Mouse (Mus musculus) myocyte (in vitro differentiated cells): ENCODE results near the gene Blvrb. TPM values are rescaled to one million over a fixed set of nuclear protein-coding genes. Genes with fewer than 3 reads are reported as not detected.

Source experiments
- H3K27me3 ChIP-seq: one replicate; pipeline ENCODE4 v1.6.1; 2011; ENCODE audit not compliant: control insufficient read depth, insufficient read depth, insufficient read length
- H3K36me3 ChIP-seq: one replicate; pipeline ENCODE4 v1.6.1; 2011; ENCODE audit not compliant: control insufficient read depth, insufficient read depth
- H3K4me2 ChIP-seq: one replicate; pipeline ENCODE4 v1.6.1; 2011; ENCODE audit warnings: low read depth, control low read depth
- H3K4me3 ChIP-seq: one replicate; pipeline ENCODE4 v1.5.1; 2011; ENCODE audit warnings: mild to moderate bottlenecking, control low read depth, moderate library complexity
- H3K79me2 ChIP-seq: one replicate; pipeline ENCODE4 v1.6.1; 2011; ENCODE audit not compliant: control insufficient read depth, insufficient read depth
- H3ac ChIP-seq: one replicate; pipeline ENCODE4 v1.6.1; 2011; ENCODE audit not compliant: control insufficient read depth, insufficient read length
- CEBPB ChIP-seq: IDR thresholded peaks from 2 replicates; pipeline ENCODE4 v1.6.1; 2011; ENCODE audit warnings: mild to moderate bottlenecking, moderate library complexity; ENCODE audit not compliant: poor library complexity, insufficient read depth, severe bottlenecking
- E2F4 ChIP-seq: IDR thresholded peaks from one replicate; pipeline ENCODE4 v1.6.1; 2011; ENCODE audit warnings: mild to moderate bottlenecking, control low read depth, moderate library complexity; ENCODE audit not compliant: insufficient read depth
- MAX ChIP-seq: IDR thresholded peaks from one replicate; pipeline ENCODE4 v1.6.1; 2011; ENCODE audit warnings: low read depth, mild to moderate bottlenecking, control low read depth
- MYOD1 ChIP-seq, 3 experiments: IDR thresholded peaks; one replicate each; pipeline ENCODE4 v1.6.1; 2011; ENCODE audit warnings: control low read depth in 2 of 3, low read depth in 2 of 3, mild to moderate bottlenecking in 2 of 3, moderate library complexity in 1 of 3; ENCODE audit not compliant: insufficient read length in 2 of 3, control insufficient read depth in 1 of 3
- MYOG ChIP-seq, 3 experiments: IDR thresholded peaks; one replicate each; pipeline ENCODE4 v1.6.1; 2011; ENCODE audit warnings: control low read depth in 2 of 3, low read depth in 2 of 3, mild to moderate bottlenecking in 2 of 3; ENCODE audit not compliant: insufficient read length in 2 of 3, control insufficient read depth in 1 of 3, insufficient read depth in 1 of 3
- POLR2A ChIP-seq: IDR thresholded peaks from one replicate; pipeline ENCODE4 v1.6.1; 2011; ENCODE audit warnings: low read depth, mild to moderate bottlenecking, control low read depth, moderate library complexity; ENCODE audit not compliant: insufficient read length
- POLR2AphosphoS2 ChIP-seq: IDR thresholded peaks from one replicate; pipeline ENCODE4 v1.6.1; 2011; ENCODE audit warnings: low read depth, control low read depth; ENCODE audit not compliant: insufficient read length
- REST ChIP-seq: IDR thresholded peaks from one replicate; pipeline ENCODE4 v1.6.1; 2011; ENCODE audit warnings: mild to moderate bottlenecking, control low read depth, moderate library complexity; ENCODE audit not compliant: insufficient read depth, insufficient read length
- SRF ChIP-seq: IDR thresholded peaks from one replicate; pipeline ENCODE4 v1.6.1; 2011; ENCODE audit warnings: low read depth; ENCODE audit not compliant: control insufficient read depth, insufficient read length
- TCF12 ChIP-seq: IDR thresholded peaks from one replicate; pipeline ENCODE4 v1.6.1; 2011; ENCODE audit warnings: mild to moderate bottlenecking, control low read depth; ENCODE audit not compliant: poor library complexity, insufficient read depth, severe bottlenecking
- TCF3 ChIP-seq: IDR thresholded peaks from one replicate; pipeline ENCODE4 v1.6.1; 2011; ENCODE audit warnings: low read depth, control low read depth; ENCODE audit not compliant: insufficient read length
- USF1 ChIP-seq: IDR thresholded peaks from one replicate; pipeline ENCODE4 v1.6.1; 2011; ENCODE audit warnings: low read depth, mild to moderate bottlenecking, control low read depth, moderate library complexity
- polyA plus RNA-seq: library from polyadenylated mRNA; unstranded; fragments of >200 nt; fragmentation: generic; extraction: Trizol; gene quantifications from one replicate; pipeline ENCODE4 v1.2.1, GENCODE M21; 2012; ENCODE audit warnings: missing spikeins

The Blvrb gene
- polyA plus RNA-seq, 1 experiment, result 58.4 TPM

- H3K4me3 ChIP-seq, result no peak overlapping the region
- H3K27me3 ChIP-seq, result peaks cover 8% of the 10 kb centered on the region
- TF ChIP-seq MYOD1 (IDR thresholded peaks at IDR 0.05; ENCODE audit: control insufficient read depth in 1 of 3, insufficient read length in 2 of 3, low read depth in 2 of 3), result no peak
- TF ChIP-seq SRF, result no peak
- TF ChIP-seq TCF12, result no peak
- TF ChIP-seq POLR2A, result no peak
- no peak for TF ChIP-seq USF1
- TF ChIP-seq TCF3, result no peak
- no peak for TF ChIP-seq MAX
- no peak for TF ChIP-seq MYOG (IDR thresholded peaks at IDR 0.05; ENCODE audit: control insufficient read depth in 1 of 3, insufficient read depth in 1 of 3, insufficient read length in 2 of 3, low read depth in 2 of 3)
- no peak for TF ChIP-seq E2F4
- H3K4me2 ChIP-seq, result no peak overlapping the region
- no peaks in the 10 kb centered on the region for H3K36me3 ChIP-seq
- no peak overlapping the region for H3ac ChIP-seq
- H3K79me2 ChIP-seq, result no peaks in the 10 kb centered on the region
Measured at GRCm38 (mm10) chr7:27423556-27424326, 24.0 kb upstream of the Blvrb start.

- H3K4me2 ChIP-seq, result no peak overlapping the region
- TF ChIP-seq MYOD1 (IDR thresholded peaks at IDR 0.05; ENCODE audit: control insufficient read depth in 1 of 3, insufficient read length in 2 of 3, low read depth in 2 of 3), result no peak
Measured at GRCm38 (mm10) chr7:27427387-27427786, 20.4 kb upstream of the Blvrb start.

GRCm38 (mm10) chr7:27428002-27428401 is 19.8 kb upstream of the Blvrb start:
- Histone ChIP-seq H3K27me3 (peaks cover 8% of the 10 kb centered on the region), H3K79me2 (no peaks in the 10 kb centered on the region), H3K36me3 (no peaks in the 10 kb centered on the region), H3ac (no peak overlapping the region), H3K4me2 (no peak overlapping the region), H3K4me3 (no peak overlapping the region)
- no peak for TF ChIP-seq TCF12
- TF ChIP-seq SRF, result no peak
- TF ChIP-seq E2F4, result no peak
- TF ChIP-seq MAX, result no peak
- no peak for TF ChIP-seq MYOG (IDR thresholded peaks at IDR 0.05; ENCODE audit: control insufficient read depth in 1 of 3, insufficient read depth in 1 of 3, insufficient read length in 2 of 3, low read depth in 2 of 3)
- TF ChIP-seq MYOD1 (IDR thresholded peaks at IDR 0.05; ENCODE audit: control insufficient read depth in 1 of 3, insufficient read length in 2 of 3, low read depth in 2 of 3), result no peak
- no peak for TF ChIP-seq CEBPB
- TF ChIP-seq TCF3, result no peak
- TF ChIP-seq USF1, result no peak
- TF ChIP-seq POLR2A, result no peak
- no peak for TF ChIP-seq REST
- TF ChIP-seq POLR2AphosphoS2, result no peak

More at GRCm38 (mm10) chr7:27427387-27427786, 20.4 kb upstream of the Blvrb start:
- Histone ChIP-seq H3K36me3 (no peaks in the 10 kb centered on the region), H3K79me2 (no peaks in the 10 kb centered on the region), H3K4me3 (no peak overlapping the region), H3K27me3 (peaks cover 8% of the 10 kb centered on the region), H3ac (no peak overlapping the region)

GRCm38 (mm10) chr7:27429135-27429534 is 18.6 kb upstream of the Blvrb start:
- TF ChIP-seq POLR2AphosphoS2, result no peak
- no peak for TF ChIP-seq TCF12
- TF ChIP-seq TCF3, result no peak
- TF ChIP-seq REST, result no peak
- TF ChIP-seq CEBPB, result no peak
- no peak for TF ChIP-seq MYOD1 (IDR thresholded peaks at IDR 0.05; ENCODE audit: control insufficient read depth in 1 of 3, insufficient read length in 2 of 3, low read depth in 2 of 3)
- no peak for TF ChIP-seq E2F4
- no peak for TF ChIP-seq MYOG (IDR thresholded peaks at IDR 0.05; ENCODE audit: control insufficient read depth in 1 of 3, insufficient read depth in 1 of 3, insufficient read length in 2 of 3, low read depth in 2 of 3)
- no peak for TF ChIP-seq SRF
- TF ChIP-seq POLR2A, result no peak
- TF ChIP-seq USF1, result no peak
- TF ChIP-seq MAX, result no peak
- Histone ChIP-seq H3ac (no peak overlapping the region), H3K79me2 (no peaks in the 10 kb centered on the region), H3K36me3 (no peaks in the 10 kb centered on the region), H3K4me2 (no peak overlapping the region), H3K27me3 (peaks cover 12% of the 10 kb centered on the region), H3K4me3 (no peak overlapping the region)

DNA sequence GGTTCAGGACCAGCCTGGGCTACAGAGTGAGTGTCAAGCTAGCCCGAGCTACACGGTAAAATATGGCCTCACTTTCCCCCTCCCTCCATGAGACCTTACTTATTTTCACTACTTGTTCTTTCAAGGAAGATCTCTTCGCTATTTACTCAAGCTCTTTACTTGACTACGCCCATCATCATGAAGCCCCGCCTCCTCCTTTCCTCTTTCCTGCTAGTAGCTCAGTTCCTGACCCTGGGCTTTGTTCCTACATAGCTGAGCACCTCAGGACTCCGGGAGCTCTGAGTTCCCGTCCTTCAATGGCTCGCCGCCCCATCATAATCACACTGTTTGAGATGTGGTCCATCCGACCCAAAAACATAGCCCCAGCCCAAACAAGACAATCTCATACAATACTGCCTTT is 14.4 kb upstream of the Blvrb start:
- Histone ChIP-seq H3K36me3 (no peaks in the 10 kb centered on the region), H3K4me2 (no peak overlapping the region), H3K4me3 (no peak overlapping the region), H3ac (no peak overlapping the region), H3K27me3 (peaks cover 16% of the 10 kb centered on the region), H3K79me2 (no peaks in the 10 kb centered on the region)
- TF ChIP-seq MAX (no peak), POLR2AphosphoS2 (no peak), E2F4 (no peak), MYOG (IDR thresholded peaks at IDR 0.05; ENCODE audit: control insufficient read depth in 1 of 3, insufficient read depth in 1 of 3, insufficient read length in 2 of 3, low read depth in 2 of 3) (no peak), REST (no peak), CEBPB (no peak), MYOD1 (IDR thresholded peaks at IDR 0.05; ENCODE audit: control insufficient read depth in 1 of 3, insufficient read length in 2 of 3, low read depth in 2 of 3) (no peak)
